Mouse (Mus musculus) small intestine, adult 2 months (tissue): ENCODE measurements around the gene Efhd2. TPM values are rescaled to one million over a fixed set of nuclear protein-coding genes. Genes with fewer than 3 reads are reported as not detected.
A peak's percentile ranks its signal among the peaks of the same experiment; 100 is the strongest.

ENCODE experiments used
- H3K27ac ChIP-seq: fragments of 200-500 bp; 2 replicates; pipeline ENCODE4 v1.5.1; 2012; ENCODE audit warnings: low read depth, low read length, control low read depth, inconsistent platforms; ENCODE audit not compliant: insufficient read depth
- H3K27me3 ChIP-seq: fragments of 200-500 bp; 2 replicates; pipeline ENCODE4 v1.6.1; 2012; ENCODE audit warnings: mild to moderate bottlenecking, moderate library complexity, low read length, inconsistent platforms; ENCODE audit not compliant: control insufficient read depth, insufficient read depth
- H3K36me3 ChIP-seq: fragments of 200-500 bp; 2 replicates; pipeline ENCODE4 v1.6.1; 2012; ENCODE audit warnings: mild to moderate bottlenecking, low read length, control low read depth, inconsistent platforms; ENCODE audit not compliant: control insufficient read depth, insufficient read depth
- H3K4me1 ChIP-seq: fragments of 200-500 bp; 2 replicates; pipeline ENCODE4 v1.6.1; 2012; ENCODE audit warnings: low read length, inconsistent platforms, mixed read lengths; ENCODE audit not compliant: control insufficient read depth, insufficient read depth, insufficient read length
- H3K4me3 ChIP-seq: fragments of 200-500 bp; 2 replicates; pipeline ENCODE4 v1.5.1; 2012; ENCODE audit warnings: low read depth, mild to moderate bottlenecking, control low read depth, inconsistent platforms, low read length, moderate library complexity
- CTCF ChIP-seq: fragments of 200-500 bp; IDR thresholded peaks from 2 replicates; pipeline ENCODE4 v1.5.1; 2012; ENCODE audit warnings: low read depth, mild to moderate bottlenecking, control low read depth, inconsistent platforms, low read length, moderate library complexity, mixed read lengths; ENCODE audit not compliant: insufficient replicate concordance, insufficient read length; ENCODE audit errors: extremely low read depth
- POLR2A ChIP-seq: fragments of 200-500 bp; IDR thresholded peaks from 2 replicates; pipeline ENCODE4 v1.6.1; 2012; ENCODE audit warnings: low read depth, mild to moderate bottlenecking, control low read depth, inconsistent platforms, low read length, moderate library complexity
- WGBS: fragments of 180-500 bp; shearing (Covaris S2); methylation state at CpG from one replicate; pipeline ENCODE4 v1.1.7; 2018; 5-methylcytosine and 5-hydroxymethylcytosine counted together
- polyA plus RNA-seq: library from polyadenylated mRNA; depleted of rRNA; stranded (reverse); fragments of >200 nt; gene quantifications from 2 replicates; pipeline ENCODE4 v1.2.3, GENCODE M21; 2012

The Efhd2 gene
- polyA plus RNA-seq, 1 experiment, result 423 TPM

DNA sequence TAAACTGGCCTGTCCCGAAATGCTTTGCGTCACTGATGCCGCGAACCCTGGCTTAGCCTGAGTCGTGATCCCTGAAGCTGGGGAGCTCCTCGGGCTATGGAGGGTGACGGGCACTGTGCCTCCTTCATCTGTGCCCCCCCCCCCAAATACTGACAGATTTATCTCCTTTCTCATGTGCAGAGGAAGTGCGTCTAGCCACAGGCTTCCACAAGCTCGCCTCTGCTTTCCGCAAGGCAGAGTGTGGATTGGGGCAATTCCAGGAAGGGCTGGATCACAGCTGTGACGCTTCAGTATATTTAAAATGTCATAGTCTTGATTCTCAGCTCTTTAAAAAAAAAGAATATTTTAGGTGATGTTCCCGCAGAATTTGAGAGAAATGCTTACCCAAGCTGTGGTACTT lies 21.1 kb upstream of the Efhd2 start:
- H3K4me3 ChIP-seq, result no peak overlapping the region
- H3K27me3 ChIP-seq, result no peaks in the 10 kb centered on the region
- no peak for TF ChIP-seq POLR2A
- TF ChIP-seq CTCF, result no peak
- no peaks in the 10 kb centered on the region for H3K36me3 ChIP-seq
- peaks cover 5% of the 10 kb centered on the region for H3K4me1 ChIP-seq
- WGBS, result 62% methylated on average over 12 of the region's 12 CpGs
- no peak overlapping the region for H3K27ac ChIP-seq

DNA sequence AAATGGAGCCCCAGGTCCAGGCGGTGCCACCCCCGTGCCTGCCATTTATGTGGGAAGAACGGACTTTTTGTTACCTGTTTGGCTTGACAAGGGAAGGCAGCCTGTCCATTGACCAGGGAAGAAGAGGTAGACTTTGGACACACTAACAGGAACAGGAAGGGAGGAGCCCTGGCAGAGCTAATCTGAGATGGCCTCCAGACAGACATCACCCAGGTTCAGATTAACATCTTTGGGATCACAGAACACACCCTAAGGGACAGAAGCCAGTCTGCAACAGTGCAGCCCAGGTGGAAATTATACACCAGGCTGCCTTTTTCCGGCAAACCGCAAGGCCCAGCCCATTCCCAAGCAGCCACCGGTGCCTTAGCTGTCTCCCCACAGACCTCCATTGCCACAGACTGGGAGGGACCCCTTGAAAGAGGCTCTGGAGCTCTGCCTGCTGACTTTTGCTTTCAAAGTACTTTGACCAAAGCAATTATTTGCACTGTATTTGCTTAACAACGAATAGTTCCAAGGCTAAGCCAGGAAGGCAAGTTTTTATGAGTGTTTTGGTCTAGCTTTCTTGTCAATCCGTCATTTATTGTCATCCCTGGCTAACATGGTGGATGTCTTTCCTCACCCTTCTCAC lies 18.6 kb upstream of the Efhd2 start:
- peak overlapping the region; percentile 93 for H3K27ac ChIP-seq
- H3K36me3 ChIP-seq, result no peaks in the 10 kb centered on the region
- peaks cover 5% of the 10 kb centered on the region for H3K4me1 ChIP-seq
- peak overlapping the region; percentile 49 for H3K4me3 ChIP-seq
- no peaks in the 10 kb centered on the region for H3K27me3 ChIP-seq
- no peak for TF ChIP-seq CTCF
- TF ChIP-seq POLR2A, result no peak
- WGBS, result 33% methylated on average over 8 of the region's 8 CpGs

DNA sequence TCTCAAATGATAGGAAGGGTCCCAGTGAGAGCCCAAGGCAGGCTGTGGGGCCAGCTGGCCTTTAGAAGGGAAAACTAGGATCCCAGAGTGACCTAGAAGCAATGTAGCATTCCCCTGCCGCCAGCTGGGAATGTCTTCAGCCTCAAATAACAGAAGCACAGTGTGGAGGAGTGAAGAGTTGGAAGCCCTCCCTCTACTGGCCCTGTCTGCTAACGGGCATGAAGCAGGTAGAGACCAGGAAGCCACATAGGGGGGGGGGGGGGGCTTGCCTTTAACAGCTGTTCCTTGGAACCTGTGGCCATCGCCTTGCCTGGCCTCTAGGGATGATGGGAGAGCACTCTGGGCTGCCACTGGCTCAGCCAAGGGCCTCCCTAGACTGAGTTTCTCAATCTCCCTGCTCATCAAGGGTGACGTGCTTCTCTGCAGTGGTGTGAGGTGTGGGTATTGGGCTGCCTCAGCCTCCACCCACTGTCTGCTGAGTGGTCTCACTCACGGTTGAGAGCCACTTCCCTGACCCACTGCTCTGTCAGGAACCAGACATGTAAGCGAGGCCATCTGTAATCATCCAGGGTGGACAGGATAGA lies 11.8 kb upstream of the Efhd2 start:
- TF ChIP-seq CTCF (no peak), POLR2A (no peak)
- WGBS, result 55% methylated on average over 6 of the region's 6 CpGs

DNA sequence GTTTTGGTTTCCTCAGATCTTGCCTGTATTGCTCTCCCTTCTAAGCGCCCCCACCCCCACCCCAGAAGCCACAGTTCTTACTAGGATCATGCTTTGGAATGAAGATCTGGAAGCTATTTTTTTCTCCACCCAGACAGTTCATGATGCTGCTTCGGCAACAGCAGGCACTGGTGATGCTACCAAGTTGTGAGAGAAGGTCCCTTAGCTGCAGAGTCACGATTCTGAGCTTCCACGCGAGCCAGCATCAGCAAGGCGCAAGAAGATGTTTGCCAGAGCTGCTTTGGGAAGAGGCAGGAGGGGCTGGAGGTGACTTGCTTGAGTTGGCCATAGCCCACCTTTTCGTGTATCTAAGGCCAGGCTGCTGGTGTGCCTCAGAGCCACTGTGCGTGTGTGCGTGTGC lies 10.7 kb upstream of the Efhd2 start:
- TF ChIP-seq POLR2A (no peak), CTCF (no peak)
- Histone ChIP-seq H3K27ac (no peak overlapping the region), H3K4me3 (no peak overlapping the region), H3K27me3 (no peaks in the 10 kb centered on the region), H3K36me3 (no peaks in the 10 kb centered on the region), H3K4me1 (peaks cover 8% of the 10 kb centered on the region; the same call in 1 of the 2 replicates)
- 86% methylated on average over 9 of the region's 9 CpGs for WGBS

More for the DNA sequence above, 11.8 kb upstream of the Efhd2 start:
- peaks cover 5% of the 10 kb centered on the region; the same call in 1 of the 2 replicates for H3K4me1 ChIP-seq
- no peaks in the 10 kb centered on the region for H3K36me3 ChIP-seq
- no peak overlapping the region for H3K4me3 ChIP-seq
- no peaks in the 10 kb centered on the region for H3K27me3 ChIP-seq
- H3K27ac ChIP-seq, result no peak overlapping the region

DNA sequence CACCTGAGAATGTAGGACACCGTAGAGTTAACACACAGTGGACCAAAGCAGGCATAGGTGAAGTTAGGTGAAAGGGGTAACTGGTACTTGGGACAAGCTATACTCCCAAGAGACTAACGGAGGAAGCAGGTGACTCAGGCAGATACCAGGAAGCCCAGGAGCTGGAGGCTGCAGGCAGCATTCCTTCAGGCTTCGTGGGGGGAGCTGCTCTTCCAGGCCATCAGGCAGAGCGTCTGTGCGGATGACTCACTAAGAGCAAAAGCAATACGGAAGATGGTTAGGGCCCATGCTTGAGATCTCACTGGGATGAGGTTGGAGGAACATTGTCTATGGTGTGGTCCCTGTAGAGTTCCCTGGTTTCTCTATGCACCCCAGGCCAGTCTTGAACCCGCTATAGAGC lies 8.1 kb upstream of the Efhd2 start:
- no peaks in the 10 kb centered on the region for H3K27me3 ChIP-seq
- H3K4me1 ChIP-seq, result peaks cover 11% of the 10 kb centered on the region; the same call in 1 of the 2 replicates
- no peak overlapping the region for H3K27ac ChIP-seq
- TF ChIP-seq CTCF, result no peak
- TF ChIP-seq POLR2A, result no peak
- 86% methylated on average over 7 of the region's 7 CpGs for WGBS
- H3K36me3 ChIP-seq, result no peaks in the 10 kb centered on the region
- no peak overlapping the region for H3K4me3 ChIP-seq

DNA sequence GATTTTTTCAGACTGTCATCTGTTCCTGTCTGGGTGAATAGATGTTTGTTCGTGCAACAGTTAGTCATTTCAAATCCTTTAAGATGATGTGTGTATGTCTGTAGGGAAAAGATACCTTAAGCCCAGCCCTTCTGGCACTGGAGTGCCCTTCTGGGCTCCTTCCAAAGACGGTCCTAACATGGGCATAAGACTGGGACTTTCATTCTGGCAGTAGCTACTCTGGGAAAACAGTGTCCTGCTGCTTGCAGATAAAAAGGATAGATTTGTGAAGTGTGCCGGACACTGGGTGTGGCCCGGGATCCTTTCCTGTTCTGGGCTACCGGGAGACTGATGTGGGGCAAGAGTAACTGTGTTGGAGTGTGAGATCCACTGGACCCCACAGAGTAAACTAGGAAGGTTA lies 7.2 kb upstream of the Efhd2 start:
- peaks cover 11% of the 10 kb centered on the region; the same call in 1 of the 2 replicates for H3K4me1 ChIP-seq
- TF ChIP-seq POLR2A (no peak), CTCF (no peak)
- no peaks in the 10 kb centered on the region for H3K36me3 ChIP-seq
- no peaks in the 10 kb centered on the region for H3K27me3 ChIP-seq
- H3K4me3 ChIP-seq, result no peak overlapping the region
- H3K27ac ChIP-seq, result no peak overlapping the region
- WGBS, result 26% methylated on average over 5 of the region's 5 CpGs

DNA sequence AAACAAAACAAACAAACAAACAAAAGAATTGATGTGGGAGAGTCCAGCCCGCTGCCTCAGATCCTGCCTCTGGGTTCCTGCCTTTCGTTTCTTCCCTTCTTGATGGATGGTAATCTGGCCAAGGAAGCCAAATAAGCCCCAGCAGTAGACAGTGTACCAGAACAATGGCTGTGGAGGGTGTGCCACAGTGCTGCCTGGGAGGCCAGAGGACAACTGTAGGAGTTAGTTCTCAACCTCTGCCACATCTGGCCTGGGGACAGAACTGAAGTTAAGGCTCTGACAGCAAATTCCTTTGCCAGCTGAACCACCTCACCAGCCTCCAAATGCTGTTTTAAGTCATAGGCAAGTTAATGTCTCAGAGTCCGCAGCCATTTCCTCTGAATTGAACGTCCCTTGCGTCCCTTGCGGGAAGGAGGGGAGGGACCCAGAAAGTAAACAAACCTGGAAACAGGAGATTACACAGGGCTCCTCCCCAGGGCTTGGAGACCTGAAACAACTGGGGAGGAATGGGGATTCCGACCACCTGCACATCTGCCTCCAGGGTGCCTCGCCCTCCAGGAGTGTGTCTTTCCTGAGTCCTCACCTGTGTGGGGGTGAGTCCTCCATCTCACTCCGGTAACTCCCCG lies 6.7 kb upstream of the Efhd2 start:
- Histone ChIP-seq H3K27ac (no peak overlapping the region), H3K27me3 (no peaks in the 10 kb centered on the region), H3K36me3 (no peaks in the 10 kb centered on the region), H3K4me1 (peaks cover 11% of the 10 kb centered on the region; the same call in 1 of the 2 replicates), H3K4me3 (no peak overlapping the region)
- WGBS, result 34% methylated on average over 10 of the region's 10 CpGs
- TF ChIP-seq POLR2A (no peak), CTCF (no peak)
